Mouse (Mus musculus): ENCODE data around the gene Lrrc4b. TPM values are rescaled to one million over a fixed set of nuclear protein-coding genes. Genes with fewer than 3 reads are reported as not detected.

Lrrc4b gene
- polyA plus RNA-seq (2015; fragmentation: Nextera tagmentation; extraction: Ambion mirVana), result 16.7 and 18.1 TPM in 2 replicates

DNA sequence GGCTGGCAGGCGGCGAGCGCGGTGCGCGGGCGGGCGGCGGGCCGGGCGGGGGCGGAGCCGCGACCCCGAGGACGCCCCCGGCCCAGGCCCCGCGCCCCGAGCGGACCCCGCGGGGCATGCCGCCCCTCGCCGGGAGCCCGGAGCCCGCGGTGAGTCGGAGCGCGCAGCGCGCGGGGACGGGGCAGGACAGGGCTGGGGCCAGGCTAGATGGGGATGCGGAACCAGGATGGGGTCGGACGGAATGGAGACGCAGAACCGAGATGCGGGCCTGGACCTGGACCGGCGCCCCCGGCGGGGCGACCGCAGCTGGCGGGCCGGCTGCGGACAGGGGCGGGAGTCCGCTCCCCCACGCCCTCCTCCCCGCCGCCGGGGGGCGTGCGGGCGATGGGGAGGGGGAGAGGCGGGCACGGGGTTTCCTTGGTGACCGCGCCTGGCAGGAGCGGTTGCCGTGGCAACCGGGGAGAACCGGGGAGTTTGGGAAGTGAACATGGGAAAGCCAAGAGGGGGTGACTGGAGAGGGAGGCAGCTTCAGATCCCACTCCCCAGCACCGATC lies at the start of gene Lrrc4b:
Gene Lrrc4b (plus strand): TSS at position 51 of the 554 bp plus-strand sequence.
- Histone ChIP-seq H3K4me3 (peak within 1 kb of the TSS; percentile 92), H3K27ac (peak within 1 kb of the TSS; percentile 100), H3K4me2 (peak within 1 kb of the TSS; percentile 95), H3K9ac (peak within 1 kb of the TSS; percentile 96), H3K36me3 (replicated peaks) (no peaks in the 10 kb centered on the region), H3K4me1 (peaks cover 51% of the 10 kb centered on the region), H3K9me3 (no peaks in the 10 kb centered on the region), H3K27me3 (replicated peaks) (no peaks in the 10 kb centered on the region)
- under 1% methylated on average over 37 of the region's 69 CpGs for WGBS
- peak; percentile 68 for ATAC-seq (replicated peaks)

DNA sequence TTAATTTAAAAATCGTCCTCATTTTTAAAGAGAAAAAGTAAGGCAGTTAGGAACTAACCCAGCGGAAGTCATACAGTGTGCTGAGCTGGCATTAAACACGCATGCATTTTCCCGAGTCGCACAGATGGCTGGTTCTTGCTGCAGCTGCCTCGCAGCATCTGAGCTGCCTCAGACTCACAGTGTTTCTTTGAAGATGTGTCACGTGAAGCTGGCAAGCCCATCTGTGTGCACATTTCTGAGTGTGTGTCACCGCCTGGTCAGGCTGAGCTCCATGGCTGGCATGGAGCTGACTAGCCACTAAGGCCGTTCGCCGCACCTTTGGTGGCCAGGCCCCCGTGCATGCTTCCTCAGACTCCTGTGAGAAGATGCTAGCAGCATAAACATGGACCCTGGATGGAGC lies 46.3 kb upstream of the Lrrc4b start:
- Histone ChIP-seq H3K9me3 (no peaks in the 10 kb centered on the region), H3K4me1 (peaks cover 24% of the 10 kb centered on the region), H3K27me3 (replicated peaks) (no peaks in the 10 kb centered on the region), H3K9ac (no peak overlapping the region), H3K27ac (peak overlapping the region; percentile 64), H3K36me3 (replicated peaks) (no peaks in the 10 kb centered on the region), H3K4me2 (no peak overlapping the region), H3K4me3 (no peak overlapping the region)
- WGBS, result 53% methylated on average over 12 of the region's 12 CpGs
- ATAC-seq (replicated peaks), result 0 out of 2 replicates have a peak, but pooled peaks have one; percentile 22

DNA sequence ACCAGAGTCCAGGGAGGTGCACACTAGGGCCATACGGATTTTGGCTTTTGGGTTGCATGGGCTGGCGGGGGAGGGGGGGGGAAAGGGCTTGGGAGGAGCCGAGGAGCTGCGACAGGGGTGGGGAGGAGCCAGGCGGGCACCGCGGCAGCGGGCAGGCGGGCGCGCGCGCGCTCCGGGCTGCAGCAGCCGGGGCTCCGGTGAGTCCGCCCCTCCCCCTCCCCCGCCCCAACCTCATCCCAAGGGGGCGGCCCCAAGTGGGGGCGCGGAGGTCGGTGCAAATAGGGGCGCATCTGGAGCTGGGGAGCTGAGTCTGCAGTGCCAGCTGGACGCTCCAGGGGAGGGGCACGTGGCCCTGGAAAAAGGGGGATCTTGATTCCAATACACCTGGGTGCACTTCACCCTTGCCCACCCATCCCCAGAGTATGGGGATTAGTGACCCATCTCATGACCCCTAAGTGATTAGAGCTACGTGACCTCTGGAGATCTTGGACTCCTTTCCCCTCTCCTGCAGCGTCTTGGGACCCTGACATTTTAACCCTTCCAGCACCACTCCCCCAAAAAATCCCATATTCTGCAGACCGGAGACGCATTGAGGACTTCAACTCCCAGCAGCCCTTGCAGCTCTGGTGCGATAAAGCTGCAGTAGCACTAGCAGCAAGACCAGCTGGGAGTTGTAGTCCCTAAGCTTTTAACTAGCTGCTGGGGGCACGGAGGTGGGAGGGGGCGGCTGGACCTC lies 44.7 kb upstream of the Lrrc4b start, which contains the start of gene Syt3:
Gene Syt3 (plus strand): TSS at position 123 of the 736 bp plus-strand sequence.
- Histone ChIP-seq H3K9me3 (no peaks in the 10 kb centered on the region), H3K4me1 (peaks cover 24% of the 10 kb centered on the region), H3K4me2 (peak within 1 kb of the TSS; percentile 85), H3K9ac (peak within 1 kb of the TSS; percentile 76), H3K4me3 (peak within 1 kb of the TSS; percentile 65), H3K27me3 (replicated peaks) (no peaks in the 10 kb centered on the region), H3K27ac (peak within 1 kb of the TSS; percentile 68), H3K36me3 (replicated peaks) (no peaks in the 10 kb centered on the region)
- ATAC-seq (replicated peaks), result peak; percentile 92
- under 1% methylated on average over 31 of the region's 33 CpGs for WGBS

DNA sequence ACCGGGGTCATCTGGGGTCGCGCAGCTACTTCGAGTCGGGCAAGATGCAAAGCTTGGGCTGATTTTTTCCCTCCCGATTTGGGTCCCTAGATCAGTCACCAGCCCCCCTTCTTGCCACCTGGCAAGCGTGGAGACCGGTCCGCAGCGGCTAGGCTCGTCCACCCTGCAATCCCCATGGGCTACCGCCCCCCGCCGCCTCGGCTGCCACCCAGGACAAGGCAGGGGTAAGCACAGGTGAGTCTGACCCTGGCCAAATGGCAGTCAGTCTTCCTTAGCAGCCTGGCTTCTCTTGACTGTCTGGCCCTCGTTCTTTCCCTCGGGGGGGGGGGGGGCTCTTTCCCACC lies 44.1 kb upstream of the Lrrc4b start:
- WGBS, result 0% methylated on average over 17 of the region's 17 CpGs

DNA sequence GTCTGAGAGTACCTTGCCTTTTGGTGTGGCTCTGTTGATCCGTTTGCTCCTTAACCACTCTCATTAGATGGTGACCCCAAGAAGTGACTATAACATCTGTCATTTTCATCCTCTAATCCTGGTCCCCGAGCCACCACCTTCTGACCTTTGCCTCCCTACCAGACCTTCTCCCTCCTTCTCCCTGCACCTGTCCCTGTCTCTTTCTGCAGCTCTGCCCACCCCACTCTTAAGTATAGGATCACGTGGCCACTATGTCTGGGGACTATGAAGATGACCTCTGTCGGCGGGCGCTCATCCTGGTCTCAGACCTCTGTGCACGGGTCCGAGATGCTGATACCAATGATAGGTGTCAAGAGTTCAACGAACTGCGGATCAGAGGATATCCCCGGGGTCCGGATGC lies 43.1 kb upstream of the Lrrc4b start, which contains the start of gene 1700008O03Rik:
Gene 1700008O03Rik (minus strand): TSS at position 101 of the 400 bp plus-strand sequence.
- Histone ChIP-seq H3K4me3 (peak within 1 kb of the TSS; percentile 65), H3K27me3 (replicated peaks) (no peaks in the 10 kb centered on the region), H3K4me1 (peaks cover 24% of the 10 kb centered on the region), H3K4me2 (peak within 1 kb of the TSS; percentile 85), H3K9ac (peak within 1 kb of the TSS; percentile 76), H3K36me3 (replicated peaks) (no peaks in the 10 kb centered on the region), H3K9me3 (no peaks in the 10 kb centered on the region), H3K27ac (peak within 1 kb of the TSS; percentile 35; the same call in 1 of the 2 replicates)
- ATAC-seq (replicated peaks), result no peak
- 82% methylated on average over 12 of the region's 12 CpGs for WGBS

More for the DNA sequence above, 44.1 kb upstream of the Lrrc4b start:
- peak; percentile 81 for ATAC-seq (replicated peaks)
- peak overlapping the region; percentile 35; the same call in 1 of the 2 replicates for H3K27ac ChIP-seq
- no peaks in the 10 kb centered on the region for H3K9me3 ChIP-seq
- peak overlapping the region; percentile 65 for H3K4me3 ChIP-seq
- no peaks in the 10 kb centered on the region for H3K27me3 ChIP-seq (replicated peaks)
- peak overlapping the region; percentile 76 for H3K9ac ChIP-seq
- no peaks in the 10 kb centered on the region for H3K36me3 ChIP-seq (replicated peaks)
- H3K4me2 ChIP-seq, result peak overlapping the region; percentile 85
- peaks cover 24% of the 10 kb centered on the region for H3K4me1 ChIP-seq

DNA sequence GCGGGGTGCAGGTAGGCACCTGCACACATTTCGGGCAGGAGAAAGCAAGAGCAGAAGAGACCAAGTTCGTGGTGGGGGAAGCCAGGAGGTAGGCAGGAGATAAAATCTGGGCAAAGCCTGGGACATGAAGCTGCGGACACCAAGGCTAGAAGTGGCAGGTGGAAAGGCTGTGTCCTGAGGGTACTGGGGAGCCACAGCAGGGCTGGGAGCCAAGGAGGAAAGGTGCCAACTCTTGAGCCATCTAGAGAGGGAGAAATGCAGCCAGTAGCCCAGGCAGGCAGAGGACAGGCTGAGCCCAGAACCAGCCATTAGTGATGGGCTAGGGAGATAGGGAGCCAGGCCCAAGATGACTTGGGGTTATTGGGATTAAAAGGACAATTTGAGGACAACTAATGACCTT lies 37.0 kb upstream of the Lrrc4b start:
- WGBS, result 87% methylated on average over 4 of the region's 4 CpGs
- Histone ChIP-seq H3K4me2 (no peak overlapping the region), H3K27me3 (replicated peaks) (no peaks in the 10 kb centered on the region), H3K36me3 (replicated peaks) (no peaks in the 10 kb centered on the region; the same call in 1 of the 2 replicates), H3K4me3 (no peak overlapping the region), H3K9ac (no peak overlapping the region), H3K9me3 (no peaks in the 10 kb centered on the region), H3K27ac (no peak overlapping the region), H3K4me1 (no peaks in the 10 kb centered on the region)
- ATAC-seq (replicated peaks), result no peak

DNA sequence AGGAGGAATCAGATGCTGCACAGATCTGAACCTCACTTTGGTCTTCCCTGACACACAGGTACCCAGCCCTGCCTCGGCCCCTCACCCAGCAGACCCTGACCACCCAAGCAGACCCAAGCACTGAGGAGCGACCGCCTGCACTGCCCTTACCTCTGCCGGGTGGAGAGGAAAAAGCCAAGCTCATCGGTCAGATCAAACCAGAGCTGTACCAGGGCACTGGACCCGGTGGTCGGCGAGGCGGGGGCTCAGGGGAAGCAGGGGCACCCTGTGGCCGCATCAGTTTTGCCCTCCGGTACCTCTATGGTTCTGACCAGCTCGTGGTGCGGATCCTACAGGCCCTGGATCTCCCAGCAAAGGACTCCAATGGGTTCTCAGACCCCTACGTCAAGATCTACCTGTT lies 36.5 kb upstream of the Lrrc4b start:
- no peak overlapping the region for H3K4me3 ChIP-seq
- no peaks in the 10 kb centered on the region for H3K27me3 ChIP-seq (replicated peaks)
- no peaks in the 10 kb centered on the region; the same call in 1 of the 2 replicates for H3K36me3 ChIP-seq (replicated peaks)
- H3K4me1 ChIP-seq, result no peaks in the 10 kb centered on the region
- H3K4me2 ChIP-seq, result no peak overlapping the region
- no peaks in the 10 kb centered on the region for H3K9me3 ChIP-seq
- ATAC-seq (replicated peaks), result no peak
- H3K27ac ChIP-seq, result no peak overlapping the region
- no peak overlapping the region for H3K9ac ChIP-seq
- WGBS, result 85% methylated on average over 14 of the region's 14 CpGs

DNA sequence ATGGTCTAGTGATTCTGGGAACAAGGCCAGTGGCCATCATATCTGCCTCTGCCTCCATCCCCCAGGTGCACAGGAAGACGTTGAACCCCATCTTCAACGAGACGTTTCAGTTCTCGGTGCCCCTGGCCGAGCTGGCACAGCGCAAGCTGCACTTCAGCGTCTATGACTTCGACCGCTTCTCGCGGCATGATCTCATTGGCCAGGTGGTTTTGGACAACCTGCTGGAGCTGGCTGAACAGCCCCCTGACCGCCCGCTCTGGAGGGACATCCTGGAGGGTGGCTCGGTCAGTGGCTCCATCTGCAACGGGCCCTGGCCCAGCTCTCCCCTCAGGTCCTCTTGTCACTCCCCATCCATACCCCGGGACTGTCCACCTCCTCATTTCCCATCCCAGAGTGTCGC lies 35.5 kb upstream of the Lrrc4b start:
- no peak for ATAC-seq (replicated peaks)
- no peaks in the 10 kb centered on the region for H3K9me3 ChIP-seq
- H3K27me3 ChIP-seq (replicated peaks), result no peaks in the 10 kb centered on the region
- no peak overlapping the region for H3K27ac ChIP-seq
- WGBS, result 92% methylated on average over 17 of the region's 17 CpGs
- no peak overlapping the region for H3K4me2 ChIP-seq
- no peak overlapping the region for H3K4me3 ChIP-seq
- no peaks in the 10 kb centered on the region; the same call in 1 of the 2 replicates for H3K36me3 ChIP-seq (replicated peaks)
- H3K9ac ChIP-seq, result no peak overlapping the region
- no peaks in the 10 kb centered on the region for H3K4me1 ChIP-seq

DNA sequence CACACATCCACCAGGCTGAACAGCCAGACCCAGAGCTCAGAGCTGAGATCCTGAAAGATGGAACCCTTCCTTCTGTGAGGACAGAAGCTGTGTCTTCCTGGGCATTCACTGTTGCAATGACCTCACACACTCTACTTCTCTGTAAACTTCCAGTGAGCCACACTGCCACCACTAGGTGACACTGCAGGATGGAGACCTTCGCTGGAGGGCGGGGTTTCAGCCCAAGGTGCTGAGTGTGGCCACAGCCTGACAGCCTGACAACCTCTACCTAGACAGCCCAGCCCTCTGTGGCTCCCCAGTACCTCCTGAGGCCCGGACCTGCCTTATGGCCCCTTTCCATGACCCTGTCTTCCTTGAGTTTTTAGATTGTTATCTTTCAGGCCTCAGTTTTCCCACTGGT lies 30.2 kb upstream of the Lrrc4b start:
- peak; percentile 65 for ATAC-seq (replicated peaks)
- H3K9ac ChIP-seq, result no peak overlapping the region
- H3K36me3 ChIP-seq (replicated peaks), result no peaks in the 10 kb centered on the region; the same call in 1 of the 2 replicates
- no peaks in the 10 kb centered on the region for H3K27me3 ChIP-seq (replicated peaks)
- H3K4me3 ChIP-seq, result no peak overlapping the region
- WGBS, result 10% methylated on average over 3 of the region's 3 CpGs
- H3K9me3 ChIP-seq, result no peaks in the 10 kb centered on the region
- H3K4me2 ChIP-seq, result no peak overlapping the region
- no peak overlapping the region for H3K27ac ChIP-seq
- no peaks in the 10 kb centered on the region for H3K4me1 ChIP-seq

DNA sequence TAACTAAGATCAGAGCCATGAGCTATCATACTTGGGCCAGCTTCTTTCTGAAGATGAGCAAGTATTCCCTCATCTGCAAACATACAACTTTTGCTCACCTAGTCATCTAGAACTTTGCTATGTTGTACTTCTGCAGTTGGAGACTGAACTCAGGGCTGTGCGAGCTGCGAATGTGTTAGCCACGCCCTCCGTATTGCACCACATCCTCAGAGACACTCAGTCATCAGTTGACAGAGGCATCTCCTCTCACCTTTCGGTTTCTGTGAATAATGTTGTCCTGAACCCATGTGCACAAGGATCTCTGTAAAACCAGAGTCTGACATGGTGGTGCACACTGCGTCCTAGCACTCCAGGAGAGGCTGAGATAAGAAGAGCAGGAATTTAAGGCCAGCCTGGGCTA lies 27.1 kb upstream of the Lrrc4b start:
- no peak overlapping the region for H3K4me3 ChIP-seq
- no peaks in the 10 kb centered on the region for H3K36me3 ChIP-seq (replicated peaks)
- no peaks in the 10 kb centered on the region for H3K9me3 ChIP-seq
- no peak overlapping the region for H3K27ac ChIP-seq
- ATAC-seq (replicated peaks), result no peak
- no peak overlapping the region for H3K4me2 ChIP-seq
- H3K27me3 ChIP-seq (replicated peaks), result no peaks in the 10 kb centered on the region
- H3K4me1 ChIP-seq, result peaks cover 10% of the 10 kb centered on the region
- WGBS, result 83% methylated on average over 6 of the region's 6 CpGs
- no peak overlapping the region for H3K9ac ChIP-seq

DNA sequence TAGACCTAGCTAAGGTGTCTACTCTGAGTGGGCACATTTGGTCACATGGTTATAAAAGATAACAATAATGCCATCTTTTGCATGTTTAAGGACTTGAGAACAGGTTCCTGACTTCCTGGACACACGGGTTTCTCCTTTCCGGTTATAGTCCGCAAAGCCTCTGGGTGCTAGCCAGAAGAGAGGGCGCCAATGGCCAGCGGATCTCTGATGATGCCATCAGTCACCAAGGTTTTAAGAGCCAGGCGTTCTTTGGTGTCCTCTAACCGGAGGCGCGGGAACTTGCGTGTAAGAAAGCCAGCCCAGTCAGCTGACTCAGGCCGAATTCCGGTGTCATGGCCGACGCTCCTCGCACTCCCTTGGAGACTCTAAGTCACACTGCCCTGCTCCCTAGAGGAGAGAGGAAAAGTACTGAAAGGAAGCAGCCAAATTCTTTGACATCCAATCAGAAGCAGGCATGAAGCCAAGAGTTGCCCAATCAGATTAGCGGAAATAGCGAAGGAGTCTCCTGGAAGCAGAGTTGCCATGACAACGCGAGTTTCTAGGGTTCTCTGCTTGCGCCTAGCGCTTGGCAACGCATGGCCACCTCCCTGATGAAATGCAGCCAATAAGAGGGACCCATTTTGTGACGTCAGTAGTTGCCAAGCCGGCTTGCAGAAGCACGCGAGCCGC lies 23.3 kb upstream of the Lrrc4b start:
- Histone ChIP-seq H3K9ac (0 out of 2 replicates have a peak overlapping the region, but pooled peaks have one; percentile 5), H3K4me3 (peak overlapping the region; percentile 40), H3K9me3 (no peaks in the 10 kb centered on the region), H3K27ac (peak overlapping the region; percentile 87), H3K36me3 (replicated peaks) (no peaks in the 10 kb centered on the region), H3K4me2 (peak overlapping the region; percentile 59), H3K27me3 (replicated peaks) (no peaks in the 10 kb centered on the region), H3K4me1 (peaks cover 10% of the 10 kb centered on the region)
- peak; percentile 97 for ATAC-seq (replicated peaks)
- WGBS, result under 1% methylated on average over 27 of the region's 27 CpGs

DNA sequence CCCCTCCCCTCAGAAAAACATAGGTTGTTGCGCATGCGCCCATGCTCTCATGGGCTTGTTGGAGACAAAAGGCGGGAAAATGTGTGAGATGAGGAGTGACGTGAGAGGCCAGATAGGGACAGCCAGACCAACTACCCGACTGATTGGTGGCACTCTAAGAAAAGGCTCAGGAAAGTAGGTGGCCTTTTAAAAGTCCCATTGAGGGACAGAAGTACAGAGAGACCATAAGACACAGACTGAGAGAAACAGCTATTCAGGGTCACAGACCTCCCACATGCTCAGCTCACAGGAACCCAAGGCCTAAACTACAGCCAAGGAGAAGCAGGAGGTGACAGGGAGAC lies 22.8 kb upstream of the Lrrc4b start:
- peaks cover 10% of the 10 kb centered on the region for H3K4me1 ChIP-seq
- peak overlapping the region; percentile 27; the same call in 1 of the 2 replicates for H3K27ac ChIP-seq
- WGBS, result 2% methylated on average over 5 of the region's 5 CpGs
- H3K4me2 ChIP-seq, result no peak overlapping the region
- no peaks in the 10 kb centered on the region for H3K36me3 ChIP-seq (replicated peaks)
- H3K9me3 ChIP-seq, result no peaks in the 10 kb centered on the region
- H3K4me3 ChIP-seq, result no peak overlapping the region
- H3K9ac ChIP-seq, result no peak overlapping the region
- ATAC-seq (replicated peaks), result no peak; the same call in none of the 2 replicates
- no peaks in the 10 kb centered on the region for H3K27me3 ChIP-seq (replicated peaks)

Measured in midbrain, embryonic 15.5 days (tissue).